Mouse (Mus musculus): ENCODE data around the gene Yif1a. TPM values are rescaled to one million over a fixed set of nuclear protein-coding genes. Genes with fewer than 3 reads are reported as not detected.

Yif1a gene
- total RNA-seq, 2 experiments from 2014 or later = 24.7 to 29.9 TPM

GRCm38 (mm10) chr19:5109659-5110453, 21.5 kb downstream of the Yif1a start:
- DNase-seq (ENCODE audit: low spot score in 2 of 2) = peak; percentile 44 to 46

- peak; percentile 46 to 49 for DNase-seq (ENCODE audit: low spot score in 2 of 2)
These were observed 25.4 kb downstream of the Yif1a start for GRCm38 (mm10) chr19:5113783-5114182.

GRCm38 (mm10) chr19:5117494-5118383, 29.4 kb downstream of the Yif1a start:
- peak; percentile 93 to 95 for DNase-seq (ENCODE audit: low spot score in 2 of 2)

- no peak for DNase-seq (ENCODE audit: low spot score in 2 of 2)
These were observed 30.0 kb downstream of the Yif1a start, which contains the start of gene Klc2 for GRCm38 (mm10) chr19:5118384-5118698. Gene Klc2 (minus strand): TSS chr19:5118560.

- no peak for DNase-seq (ENCODE audit: low spot score in 2 of 2)
These were observed 34.2 kb downstream of the Yif1a start for GRCm38 (mm10) chr19:5122492-5122891.

- no peak for DNase-seq (ENCODE audit: low spot score in 2 of 2)
These were observed 34.9 kb downstream of the Yif1a start for GRCm38 (mm10) chr19:5123241-5123640.

GRCm38 (mm10) chr19:5124055-5124614, 35.8 kb downstream of the Yif1a start:
- DNase-seq (ENCODE audit: low spot score in 2 of 2) = no peak

GRCm38 (mm10) chr19:5129770-5130169, 41.4 kb downstream of the Yif1a start:
- DNase-seq (ENCODE audit: low spot score in 2 of 2) = no peak

- no peak for DNase-seq (ENCODE audit: low spot score in 2 of 2)
These were observed 42.9 kb downstream of the Yif1a start for GRCm38 (mm10) chr19:5131237-5131636.

GRCm38 (mm10) chr19:5139640-5140039, 51.3 kb downstream of the Yif1a start:
- peak; percentile 74 to 80 for DNase-seq (ENCODE audit: low spot score in 2 of 2)

Other genes with a start within 250 kb of the Yif1a start
- gene Ccs, start 249.2 kb upstream of the Yif1a start, total RNA-seq (2021) = 10 to 100 TPM; 39.4 to 47.5 TPM
- 1 to 10 TPM; 1.9 to 2.6 TPM for gene Ccdc87, start 249.2 kb upstream of the Yif1a start, total RNA-seq (2021)
- gene Ctsf, start 233.4 kb upstream of the Yif1a start, total RNA-seq (2021) = 100 to 1,000 TPM in 1 of 2 experiments, 10 to 100 TPM in 1; 95.2 to 102 TPM
- 1 to 10 TPM; 1.9 to 2.1 TPM for gene Actn3, start 210.6 kb upstream of the Yif1a start, total RNA-seq (2021)
- 10 to 100 TPM; 23.5 to 26.3 TPM for gene Zdhhc24, start 209.9 kb upstream of the Yif1a start, total RNA-seq (2021)
- 10 to 100 TPM; 31.3 to 34.8 TPM for gene Bbs1, start 181.9 kb upstream of the Yif1a start, total RNA-seq (2021)
- 10 to 100 TPM; 62.0 to 62.7 TPM for gene Dpp3, start 160.3 kb upstream of the Yif1a start, total RNA-seq (2021)
- 10 to 100 TPM; 18.0 to 18.4 TPM for gene Peli3, start 145.4 kb upstream of the Yif1a start, total RNA-seq (2021)
- gene Mrpl11, start 126.4 kb upstream of the Yif1a start, total RNA-seq (2021) = 10 to 100 TPM; 62.7 to 68.8 TPM
- 1 to 10 TPM; 4.8 to 5.0 TPM for gene Npas4, start 98.2 kb upstream of the Yif1a start, total RNA-seq (2021)
- gene Slc29a2, start 64.7 kb upstream of the Yif1a start, total RNA-seq (2021) = 10 to 100 TPM; 21.0 to 21.9 TPM
- gene B4gat1, start 49.7 kb upstream of the Yif1a start, total RNA-seq (2021) = 100 to 1,000 TPM; 125 to 126 TPM
- 1 to 10 TPM; 3.4 to 6.9 TPM for gene AC124502.3, start 49.6 kb upstream of the Yif1a start, total RNA-seq (2021)
- gene Brms1, start 47.2 kb upstream of the Yif1a start, total RNA-seq (2021) = 10 to 100 TPM in 1 of 2 experiments, 1 to 10 TPM in 1; 8.7 to 11.9 TPM
- gene Rin1, start 38.1 kb upstream of the Yif1a start, total RNA-seq (2021) = 10 to 100 TPM; 26.4 to 26.6 TPM
- gene Cd248, start 20.5 kb upstream of the Yif1a start, total RNA-seq (2021) = 10 to 100 TPM in 1 of 2 experiments, 1 to 10 TPM in 1; 9.9 to 10.2 TPM
- 10 to 100 TPM; 96.6 to 98.0 TPM for gene Tmem151a, start 3.0 kb upstream of the Yif1a start, total RNA-seq (2021)
- gene Cnih2, start 10.0 kb downstream of the Yif1a start, total RNA-seq (2021) = 100 to 1,000 TPM; 743 to 783 TPM
- 100 to 1,000 TPM; 163 to 166 TPM for gene Rab1b, start 18.5 kb downstream of the Yif1a start, total RNA-seq (2021)
- 100 to 1,000 TPM; 170 to 176 TPM for gene Klc2, start 30.0 kb downstream of the Yif1a start, total RNA-seq (2021)
- gene Pacs1, start 184.6 kb downstream of the Yif1a start, total RNA-seq (2021) = 10 to 100 TPM; 71.2 to 73.5 TPM
- 100 to 1,000 TPM; 197 to 198 TPM for gene Sf3b2, start 206.9 kb downstream of the Yif1a start, total RNA-seq (2021)
- 100 to 1,000 TPM; 104 to 111 TPM for gene Gal3st3, start 209.8 kb downstream of the Yif1a start, total RNA-seq (2021)
- gene Catsper1, start 247.2 kb downstream of the Yif1a start, total RNA-seq (2021) = not detected

Measured in layer of hippocampus, postnatal 10 days (tissue).